23 mouse cellular contexts compared by ENCODE assay signal in genomic region chr6:98933135-98933724, GRCm38 (mm10).
A peak's percentile ranks its signal among the peaks of the same experiment; 100 is the strongest.
DNase-seq lines count a peak whose midpoint lies in the region; ATAC-seq and TF ChIP-seq lines count a peak whose summit lies in the region.
"Had no signal": no experiment of that assay in that cellular context is flagged by ENCODE, and none has a peak within 500 bp of the region (broad histone marks: within the 10 kb centered on the region; RNA-seq: fewer than 3 reads in every experiment).

No protein-coding gene starts in this region.

- TF ChIP-seq CTCF in CH12.LX (conservative IDR thresholded peaks at IDR 0.05 in 1 of 2, IDR thresholded peaks at IDR 0.05 in 1 of 2; ENCODE audit: low read depth in 2 of 2, low read length in 2 of 2) = no peak

- no peak; the same call in 1 of the 2 replicates for TF ChIP-seq RAD21 in CH12.LX (IDR thresholded peaks at IDR 0.05; ENCODE audit: low read depth, low read length)

- peak; percentile 50 for DNase-seq in intestine, embryonic 14.5 days (ENCODE audit: low spot score)
- DNase-seq in A20 (ENCODE audit: low read depth, low spot score) = peak; percentile 62
- DNase-seq in CH12.LX (ENCODE audit: extremely low read depth) = peak; percentile 64
- DNase-seq in gastrocnemius, adult 8-10 months (ENCODE audit: low spot score in 2 of 2) = no peak
- DNase-seq in frontal cortex, postnatal 10 days (ENCODE audit: low spot score in 2 of 2) = no peak
- DNase-seq: adrenal gland, postnatal 10 days; cerebellum, adult 11 months; cerebellum, postnatal 10 days; embryo, embryonic 11 days; gastrocnemius, postnatal 25 days; left cerebral cortex, postnatal 4 days; liver, embryonic 13.5 days; lung, embryonic 14.5 days; lung, postnatal 36 days; right cerebral cortex, postnatal 4 days; thymus, postnatal 25 days had no signal

- H3K27ac ChIP-seq in intestine, embryonic 14.5 days (ENCODE audit: low read depth) = no peak overlapping the region
- no peak overlapping the region for H3K27ac ChIP-seq in intestine, embryonic 15.5 days
- peak overlapping the region; percentile 43; the same call in 1 of the 2 replicates for H3K27ac ChIP-seq in CH12.LX (ENCODE audit: insufficient read depth, low read depth)
- H3K27ac ChIP-seq in limb, embryonic 13.5 days = no peak overlapping the region; the same call in 1 of the 2 replicates
- H3K27ac ChIP-seq: embryonic facial prominence, embryonic 15.5 days; layer of hippocampus, adult 2 months; liver, embryonic 13.5 days; midbrain, embryonic 10.5 days had no signal

- no peak for ATAC-seq in intestine, embryonic 14.5 days (replicated peaks; ENCODE audit: low FRiP score, low TSS enrichment, low read depth)
- no peak for ATAC-seq in intestine, embryonic 15.5 days
- ATAC-seq in limb, embryonic 13.5 days (ENCODE audit: low FRiP score, low read depth) = no peak
- ATAC-seq: intestine, embryonic 16.5 days; Patski had no signal

- WGBS in intestine, embryonic 14.5 days = 83% methylated on average over 18 of the region's 18 CpGs
- WGBS in intestine, embryonic 15.5 days = 85% methylated on average over 18 of the region's 18 CpGs
- 31% methylated on average over 18 of the region's 18 CpGs for WGBS in limb, embryonic 13.5 days

- no peaks in the 10 kb centered on the region for H3K27me3 ChIP-seq in intestine, embryonic 14.5 days (replicated peaks; ENCODE audit: control insufficient read depth, insufficient read depth, low read length)
- H3K27me3 ChIP-seq in intestine, embryonic 15.5 days (replicated peaks) = no peaks in the 10 kb centered on the region
- no peaks in the 10 kb centered on the region for H3K27me3 ChIP-seq in CH12.LX (replicated peaks)
- H3K27me3 ChIP-seq in limb, embryonic 13.5 days = no peaks in the 10 kb centered on the region
- H3K27me3 ChIP-seq: embryonic facial prominence, embryonic 15.5 days; liver, embryonic 13.5 days; Patski had no signal

- dilution Hi-C loops in CH12.LX (cut with MboI; ENCODE audit: extremely low pct_ligation_motif_present, extremely low pct_unique_long_range_greater_than_20kb, low sequenced_read_pairs) = no loop called here

- H3K9ac ChIP-seq in intestine, embryonic 14.5 days (ENCODE audit: low read length) = no peak overlapping the region
- no peak overlapping the region for H3K9ac ChIP-seq in intestine, embryonic 15.5 days
- no peak overlapping the region for H3K9ac ChIP-seq in CH12.LX (ENCODE audit: insufficient read depth, low read depth)
- 0 out of 2 replicates have a peak overlapping the region, but pooled peaks have one; percentile 8 for H3K9ac ChIP-seq in limb, embryonic 13.5 days
- H3K9ac ChIP-seq: embryonic facial prominence, embryonic 15.5 days; liver, embryonic 13.5 days; lung, embryonic 14.5 days had no signal

- no peaks in the 10 kb centered on the region for H3K4me1 ChIP-seq in intestine, embryonic 14.5 days (replicated peaks; ENCODE audit: control insufficient read depth, insufficient read depth, low read length)
- H3K4me1 ChIP-seq in intestine, embryonic 15.5 days (replicated peaks) = no peaks in the 10 kb centered on the region
- H3K4me1 ChIP-seq in CH12.LX (ENCODE audit: control insufficient read depth in 1 of 2, insufficient read depth in 2 of 2) = peaks cover 6 to 38% of the 10 kb centered on the region in 2 experiments; a peak in 3 of 4 replicates
- peaks cover 34% of the 10 kb centered on the region for H3K4me1 ChIP-seq in limb, embryonic 13.5 days
- H3K4me1 ChIP-seq: embryonic facial prominence, embryonic 15.5 days; liver, embryonic 13.5 days had no signal

- H3K4me2 ChIP-seq in intestine, embryonic 14.5 days (ENCODE audit: low read length) = no peak overlapping the region
- H3K4me2 ChIP-seq in intestine, embryonic 15.5 days (replicated peaks) = no peak overlapping the region
- no peak overlapping the region for H3K4me2 ChIP-seq in CH12.LX (ENCODE audit: insufficient read depth, low read depth, poor library complexity, severe bottlenecking)
- peak overlapping the region; percentile 28 for H3K4me2 ChIP-seq in limb, embryonic 13.5 days (replicated peaks)
- H3K4me2 ChIP-seq: embryonic facial prominence, embryonic 15.5 days; liver, embryonic 13.5 days; lung, embryonic 14.5 days had no signal

- no peaks in the 10 kb centered on the region for H3K79me2 ChIP-seq in CH12.LX (replicated peaks; ENCODE audit: control insufficient read depth, extremely low read depth, insufficient read depth, poor library complexity, severe bottlenecking)

- peak; percentile 76 for TF ChIP-seq EP300 in CH12.LX (IDR thresholded peaks at IDR 0.05; ENCODE audit: low read length)

- no peak for TF ChIP-seq POLR2A in CH12.LX (IDR thresholded peaks at IDR 0.05; ENCODE audit: low read depth, low read length)

- peaks cover 93% of the 10 kb centered on the region for H3K36me3 ChIP-seq in intestine, embryonic 14.5 days (ENCODE audit: control insufficient read depth, insufficient read depth, low read length)
- H3K36me3 ChIP-seq in intestine, embryonic 15.5 days = peaks cover 34% of the 10 kb centered on the region
- H3K36me3 ChIP-seq in CH12.LX (replicated peaks in 1 of 2; ENCODE audit: control insufficient read depth in 1 of 2, insufficient read depth in 1 of 2, low read length in 1 of 2) = peaks cover 75 to 98% of the 10 kb centered on the region in 2 experiments
- H3K36me3 ChIP-seq in limb, embryonic 13.5 days = peaks cover 83% of the 10 kb centered on the region

- H3K4me3 ChIP-seq in intestine, embryonic 14.5 days (ENCODE audit: low read depth, low read length) = no peak overlapping the region
- no peak overlapping the region for H3K4me3 ChIP-seq in intestine, embryonic 15.5 days (replicated peaks)
- no peak overlapping the region for H3K4me3 ChIP-seq in CH12.LX (replicated peaks in 1 of 3; ENCODE audit: low read depth in 2 of 3, low read length in 2 of 3, poor library complexity in 1 of 3)
- H3K4me3 ChIP-seq in limb, embryonic 13.5 days = no peak overlapping the region
- H3K4me3 ChIP-seq: embryonic facial prominence, embryonic 15.5 days; layer of hippocampus, adult 2 months; liver, embryonic 13.5 days; midbrain, embryonic 10.5 days had no signal

- no peaks in the 10 kb centered on the region for H3K9me3 ChIP-seq in intestine, embryonic 14.5 days (ENCODE audit: control insufficient read depth, low read length)
- H3K9me3 ChIP-seq in intestine, embryonic 15.5 days = no peaks in the 10 kb centered on the region
- H3K9me3 ChIP-seq in CH12.LX (replicated peaks; ENCODE audit: low read length) = no peaks in the 10 kb centered on the region
- H3K9me3 ChIP-seq in limb, embryonic 13.5 days = no peaks in the 10 kb centered on the region
- H3K9me3 ChIP-seq: embryonic facial prominence, embryonic 15.5 days; liver, embryonic 13.5 days; midbrain, embryonic 10.5 days had no signal

- in situ Hi-C loops in CH12.LX (cut with MboI; ENCODE audit: low pct_ligation_motif_present, low pct_unique_long_range_greater_than_20kb, low sequenced_read_pairs) = loop anchor here (25.0 kb wide), 1 partner anchor 396 kb away; no protein-coding TSS in a partner anchor

TF ChIP-seq in CH12.LX, 34 proteins besides CTCF, POLR2A, EP300 and RAD21:
- TF ChIP-seq UBTF (IDR thresholded peaks at IDR 0.05; ENCODE audit: low read depth, low read length) = no peak
- TF ChIP-seq JUN (IDR thresholded peaks at IDR 0.05; ENCODE audit: insufficient read depth, low read depth, low read length) = peak; percentile 43; the same call in 1 of the 2 replicates
- TF ChIP-seq MEF2A (IDR thresholded peaks at IDR 0.05; ENCODE audit: borderline replicate concordance, low read depth, low read length) = 0 out of 2 replicates have a peak, but pooled peaks have one; percentile 16
- peak; percentile 11; the same call in 1 of the 2 replicates for TF ChIP-seq SMC3 (IDR thresholded peaks at IDR 0.05; ENCODE audit: low read depth, low read length)
- TF ChIP-seq ZNF384 (IDR thresholded peaks at IDR 0.05; ENCODE audit: low read depth, low read length) = no peak
- no peak for TF ChIP-seq ETS1 (conservative IDR thresholded peaks at IDR 0.05; ENCODE audit: low read depth, low read length)
- peak; percentile 89 for TF ChIP-seq IRF4 (IDR thresholded peaks at IDR 0.05; ENCODE audit: low read depth, low read length)
- peak; percentile 47; the same call in 1 of the 2 replicates for TF ChIP-seq JUND (conservative IDR thresholded peaks at IDR 0.05; ENCODE audit: low read depth, low read length)

Comparison
In these comparisons a context has a peak if more than half of its experiments do, and no peak if none do; other contexts are left out.
1. DNase-seq: peak in intestine, embryonic 14.5 days (single experiment), A20 (single experiment) and CH12.LX (single experiment); none in gastrocnemius, adult 8-10 months (0 of 2) and frontal cortex, postnatal 10 days (0 of 2).